In the genomic region with DNA sequence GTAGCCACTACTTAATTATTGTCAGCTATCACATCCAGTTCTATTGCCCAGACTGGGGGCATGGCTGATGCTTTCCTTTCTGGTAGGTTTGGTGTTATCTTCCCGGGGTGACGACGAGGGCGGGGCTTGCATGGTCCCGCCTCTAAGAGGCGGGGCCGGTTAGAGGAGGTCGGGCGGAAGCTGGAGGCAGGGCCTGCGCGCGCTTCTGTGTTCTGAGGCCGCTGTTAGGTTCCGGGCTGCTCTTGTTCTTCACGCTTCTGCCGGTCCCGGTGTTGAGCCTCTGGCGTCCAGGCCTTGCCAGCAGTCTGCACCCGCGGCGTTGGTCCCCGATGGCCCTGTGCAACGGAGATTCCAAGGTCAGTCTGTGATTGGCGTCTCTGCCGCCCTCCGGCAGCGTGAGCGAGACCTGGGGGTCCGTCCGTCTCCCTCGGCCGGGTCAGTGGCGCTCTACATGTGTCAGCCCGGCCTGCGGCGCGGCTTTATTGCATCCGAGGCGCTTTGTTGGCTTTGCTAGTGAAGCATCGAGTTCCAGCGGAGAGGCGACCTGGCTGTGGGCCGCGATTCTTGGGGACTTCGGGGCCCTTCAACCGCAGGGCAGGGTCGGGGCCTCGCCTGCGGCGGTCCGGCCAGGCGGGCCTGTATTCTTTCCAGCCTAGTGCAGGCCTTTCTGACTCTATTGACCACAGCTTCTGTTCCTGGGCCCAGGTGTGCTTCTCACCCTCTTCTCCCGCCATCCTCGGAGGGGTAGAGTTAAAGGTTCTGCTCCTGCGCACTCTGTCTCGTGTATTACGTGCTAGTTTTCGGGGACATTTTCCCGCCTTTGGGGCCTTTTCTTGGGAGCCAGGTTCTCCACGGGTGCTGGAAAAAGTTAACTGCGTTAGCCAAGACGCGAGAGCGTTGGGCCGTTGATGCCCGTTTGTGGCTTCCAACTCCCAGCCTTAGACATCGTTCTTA, we compare ENCODE assay signal across 8 mouse cellular contexts. TPM values are rescaled to one million over a fixed set of nuclear protein-coding genes. Genes with fewer than 3 reads are reported as not detected.
DNase-seq lines count a peak whose midpoint lies in the region; ATAC-seq and TF ChIP-seq lines count a peak whose summit lies in the region.

TSS of gene Gmps (plus strand) at position 152 of the 954 bp plus-strand sequence.

- peaks cover 10 to 19% of the 10 kb centered on the region in 2 experiments for H3K4me1 ChIP-seq in MEL (ENCODE audit: control insufficient read depth in 1 of 2, insufficient read depth in 2 of 2, low read length in 2 of 2)
- H3K4me1 ChIP-seq in cerebellum, adult 2 months (ENCODE audit: control insufficient read depth, insufficient read depth, low read length): peaks cover 3% of the 10 kb centered on the region; the same call in 1 of the 2 replicates
- peaks cover 23% of the 10 kb centered on the region for H3K4me1 ChIP-seq in hindbrain, embryonic 10.5 days (replicated peaks)
- peaks cover 4% of the 10 kb centered on the region; the same call in 1 of the 2 replicates for H3K4me1 ChIP-seq in lung, postnatal 0 days (ENCODE audit: insufficient read depth, low read depth, low read length)

- H3K36me3 ChIP-seq in MEL (ENCODE audit: control insufficient read depth in 1 of 2, insufficient read depth in 2 of 2, low read length in 2 of 2): peaks cover 11 to 30% of the 10 kb centered on the region in 2 experiments
- peaks cover 19% of the 10 kb centered on the region for H3K36me3 ChIP-seq in hindbrain, embryonic 10.5 days
- H3K36me3 ChIP-seq in lung, postnatal 0 days (ENCODE audit: insufficient read depth, low read length): no peaks in the 10 kb centered on the region

- peak; percentile 97 for DNase-seq in MEL (ENCODE audit: low read depth, low spot score)
- DNase-seq in cerebellum, adult 2 months: peak; percentile 92
- DNase-seq in forelimb bud, embryonic 11.5 days (ENCODE audit: low read depth, low spot score): peak; percentile 91
- peak; percentile 93 for DNase-seq in hindbrain, embryonic 10.5 days (ENCODE audit: low spot score)
- DNase-seq in layer of hippocampus, adult 9-11 months: peak; percentile 95
- peak; percentile 96 for DNase-seq in lung, postnatal 0 days (ENCODE audit: low spot score)
- peak; percentile 86 for DNase-seq in ovary, postnatal 14 days (ENCODE audit: low spot score)
- peak; percentile 97 for DNase-seq in thymus, postnatal 14 days

- peak within 1 kb of the TSS; percentile 81 to 96 for H3K4me3 ChIP-seq in MEL (ENCODE audit: control insufficient read depth in 1 of 2, insufficient read depth in 1 of 2, low read depth in 2 of 2, low read length in 2 of 2)
- H3K4me3 ChIP-seq in cerebellum, adult 2 months (replicated peaks; ENCODE audit: insufficient read depth, low read depth, low read length): peak within 1 kb of the TSS; percentile 92
- peak within 1 kb of the TSS; percentile 73 for H3K4me3 ChIP-seq in hindbrain, embryonic 10.5 days
- H3K4me3 ChIP-seq in lung, postnatal 0 days (ENCODE audit: low read depth, low read length): peak within 1 kb of the TSS; percentile 91

- H3K9ac ChIP-seq in MEL (ENCODE audit: control insufficient read depth, low read depth, low read length, poor library complexity, severe bottlenecking): peak within 1 kb of the TSS; percentile 97
- peak within 1 kb of the TSS; percentile 91 for H3K9ac ChIP-seq in lung, postnatal 0 days (replicated peaks; ENCODE audit: low read depth)

- H3K9me3 ChIP-seq in MEL (replicated peaks; ENCODE audit: insufficient read depth, low read length): no peaks in the 10 kb centered on the region
- no peaks in the 10 kb centered on the region for H3K9me3 ChIP-seq in hindbrain, embryonic 10.5 days
- H3K9me3 ChIP-seq in lung, postnatal 0 days (ENCODE audit: low read length): no peaks in the 10 kb centered on the region

- no peaks in the 10 kb centered on the region for H3K27me3 ChIP-seq in MEL (ENCODE audit: control insufficient read depth in 1 of 2, insufficient read depth in 2 of 2, low read length in 2 of 2)
- no peaks in the 10 kb centered on the region for H3K27me3 ChIP-seq in cerebellum, adult 2 months (ENCODE audit: control insufficient read depth, insufficient read depth, low read length)
- H3K27me3 ChIP-seq in hindbrain, embryonic 10.5 days (ENCODE audit: insufficient read depth, poor library complexity, severe bottlenecking): no peaks in the 10 kb centered on the region
- no peaks in the 10 kb centered on the region for H3K27me3 ChIP-seq in lung, postnatal 0 days (replicated peaks; ENCODE audit: insufficient read depth, low read length)

- TF ChIP-seq EP300 in MEL (IDR thresholded peaks at IDR 0.05; ENCODE audit: low read depth in 1 of 2, low read length in 2 of 2): no peak
- no peak for TF ChIP-seq EP300 in lung, postnatal 0 days (IDR thresholded peaks at IDR 0.05)

- peak; percentile 80 to 98 for TF ChIP-seq POLR2A in MEL (IDR thresholded peaks at IDR 0.05; ENCODE audit: control insufficient read depth in 1 of 2, insufficient read depth in 1 of 2, low read depth in 1 of 2, low read length in 2 of 2, poor library complexity in 1 of 2)
- 0 out of 2 replicates have a peak, but pooled peaks have one; percentile 66 for TF ChIP-seq POLR2A in cerebellum, adult 2 months (IDR thresholded peaks at IDR 0.05; ENCODE audit: borderline replicate concordance, insufficient read depth, low read length)

- TF ChIP-seq CTCF in MEL (IDR thresholded peaks at IDR 0.05 in 2 of 3, conservative IDR thresholded peaks at IDR 0.05 in 1 of 3; ENCODE audit: control insufficient read depth in 1 of 3, insufficient read depth in 1 of 3, low read depth in 2 of 3, low read length in 3 of 3, poor library complexity in 1 of 3, severe bottlenecking in 1 of 3): no peak
- TF ChIP-seq CTCF in cerebellum, adult 2 months (IDR thresholded peaks at IDR 0.05; ENCODE audit: borderline replicate concordance, insufficient read depth, low read depth, low read length): no peak
- no peak for TF ChIP-seq CTCF in lung, postnatal 0 days (IDR thresholded peaks at IDR 0.05)

- peak; percentile 100 for ATAC-seq in lung, postnatal 0 days

- no peak for TF ChIP-seq RAD21 in MEL (IDR thresholded peaks at IDR 0.05; ENCODE audit: low read depth, low read length)

- H3K79me2 ChIP-seq in MEL (ENCODE audit: control insufficient read depth, insufficient read depth, low read length, poor library complexity): peaks cover 44% of the 10 kb centered on the region

- H3K4me2 ChIP-seq in lung, postnatal 0 days (replicated peaks; ENCODE audit: low read depth, low read length): peak within 1 kb of the TSS; percentile 78

- peak within 1 kb of the TSS; percentile 82 for H3K27ac ChIP-seq in MEL (ENCODE audit: control insufficient read depth, low read depth, low read length)
- peak within 1 kb of the TSS; percentile 78 for H3K27ac ChIP-seq in cerebellum, adult 2 months (ENCODE audit: insufficient read depth, low read length)
- H3K27ac ChIP-seq in hindbrain, embryonic 10.5 days: peak within 1 kb of the TSS; percentile 97
- H3K27ac ChIP-seq in lung, postnatal 0 days (ENCODE audit: low read length): peak within 1 kb of the TSS; percentile 93

- under 1% methylated on average over 67 of the region's 67 CpGs for WGBS in cerebellum, adult 2 months
- whole genome bisulfite sequencing in hindbrain, embryonic 10.5 days: under 1% methylated on average over 67 of the region's 67 CpGs
- under 1% methylated on average over 67 of the region's 67 CpGs for WGBS in lung, postnatal 0 days

TF ChIP-seq in MEL, 35 proteins besides CTCF, POLR2A, EP300 and RAD21 (continues in another document):
- TF ChIP-seq ETS1 (IDR thresholded peaks at IDR 0.05; ENCODE audit: low read depth, low read length) (no peak), USF2 (IDR thresholded peaks at IDR 0.05; ENCODE audit: borderline replicate concordance in 1 of 2, insufficient read depth in 1 of 2, low read depth in 1 of 2, low read length in 2 of 2) (no peak), TBP (IDR thresholded peaks at IDR 0.05; ENCODE audit: low read depth, low read length) (peak; percentile 87), MAZ (IDR thresholded peaks at IDR 0.05; ENCODE audit: low read depth, low read length) (no peak; the same call in 1 of the 2 replicates), MEF2A (IDR thresholded peaks at IDR 0.05; ENCODE audit: extremely low read depth, insufficient replicate concordance, low read depth, low read length, poor library complexity, severe bottlenecking) (no peak), HCFC1 (IDR thresholded peaks at IDR 0.05; ENCODE audit: low read depth, low read length) (peak; percentile 79), USF1 (IDR thresholded peaks at IDR 0.05; ENCODE audit: low read depth, low read length) (no peak), ZMIZ1 (IDR thresholded peaks at IDR 0.05; ENCODE audit: low read depth, low read length) (peak; percentile 91), KAT2A (conservative IDR thresholded peaks at IDR 0.05; ENCODE audit: low read depth, low read length) (no peak; the same call in 1 of the 2 replicates), NELFE (IDR thresholded peaks at IDR 0.05; ENCODE audit: low read depth, low read length) (peak; percentile 93), RCOR1 (IDR thresholded peaks at IDR 0.05; ENCODE audit: low read depth, low read length) (no peak), MYC (IDR thresholded peaks at IDR 0.05; ENCODE audit: low read depth, low read length) (peak; percentile 57; the same call in 1 of the 2 replicates), MYB (IDR thresholded peaks at IDR 0.05; ENCODE audit: low read depth, low read length) (peak; percentile 51; the same call in 1 of the 2 replicates), SMC3 (IDR thresholded peaks at IDR 0.05; ENCODE audit: low read depth, low read length) (no peak), MAX (IDR thresholded peaks at IDR 0.05; ENCODE audit: low read length) (no peak), CHD2 (IDR thresholded peaks at IDR 0.05; ENCODE audit: low read length) (no peak), E2F4 (IDR thresholded peaks at IDR 0.05; ENCODE audit: borderline replicate concordance, low read depth, low read length) (peak; percentile 81), JUND (IDR thresholded peaks at IDR 0.05; ENCODE audit: low read depth, low read length) (no peak), ZKSCAN1 (IDR thresholded peaks at IDR 0.05; ENCODE audit: low read depth, low read length) (no peak), CHD1 (IDR thresholded peaks at IDR 0.05; ENCODE audit: low read depth, low read length) (no peak), GABPA (IDR thresholded peaks at IDR 0.05; ENCODE audit: low read depth, low read length) (no peak), BHLHE40 (IDR thresholded peaks at IDR 0.05; ENCODE audit: borderline replicate concordance, low read depth, low read length) (no peak), MXI1 (IDR thresholded peaks at IDR 0.05; ENCODE audit: low read depth, low read length) (0 out of 2 replicates have a peak, but pooled peaks have one; percentile 46)

RNA-seq across cellular contexts. Expression of gene Gmps, which starts in this region (rescaled TPM):
- total RNA-seq in MEL (2012; rRNA removed): 40.4 and 41.8 TPM in 2 replicates
- 10 to 100 TPM; 31.6 to 59.3 TPM for polyA plus RNA-seq in MEL (2012; ENCODE audit: insufficient read depth in 1 of 2, insufficient read length in 2 of 2, low read depth in 1 of 2, low replicate concordance in 2 of 2, missing spikeins in 1 of 2)
- polyA plus RNA-seq in cerebellum, adult 2 months (2012; rRNA removed): 20.5 and 20.7 TPM in 2 replicates
- polyA plus RNA-seq in hindbrain, embryonic 10.5 days (2016; fragmentation: Nextera tagmentation; extraction: Ambion mirVana): 58.2 and 74.6 TPM in 2 replicates
- polyA plus RNA-seq in lung, postnatal 0 days (2015; fragmentation: Nextera tagmentation; extraction: Ambion mirVana): 14.1 and 14.2 TPM in 2 replicates

Comparison
In these comparisons a context has a peak if more than half of its experiments do, and no peak if none do; other contexts are left out.
1. Peak in every context shown above with its lines: DNase-seq, ATAC-seq, H3K4me3 ChIP-seq and H3K27ac ChIP-seq.